Mouse (Mus musculus) limb, embryonic 15.5 days (tissue): ENCODE data around the gene Rfx5. TPM values are rescaled to one million over a fixed set of nuclear protein-coding genes. Genes with fewer than 3 reads are reported as not detected.
A peak's percentile ranks its signal among the peaks of the same experiment; 100 is the strongest.
"Not testable (repeated sequence)": the region's sequence is repeated elsewhere in the genome, so short reads cannot be mapped to it uniquely, and the experiment has no call there.

Experiments
- ATAC-seq: fragments of 200-750 bp; cut with Nextera tagmentation; 2 replicates; pipeline ENCODE4 v1.8.0; 2017; ENCODE audit warnings: low read depth, moderate TSS enrichment; ENCODE audit not compliant: insufficient number of reproducible peaks, low FRiP score, low TSS enrichment
- H3K27ac ChIP-seq: fragments of 300-500 bp; sonication (generic); 2 replicates; pipeline ENCODE4 v1.5.1; 2015; ENCODE audit warnings: moderate library complexity, mild to moderate bottlenecking, inconsistent platforms
- H3K27me3 ChIP-seq: fragments of 300-500 bp; sonication (generic); 2 replicates; pipeline ENCODE4 v1.6.1; 2015; ENCODE audit warnings: inconsistent platforms
- H3K36me3 ChIP-seq: fragments of 300-500 bp; sonication (generic); 2 replicates; pipeline ENCODE4 v1.6.1; 2015; ENCODE audit warnings: inconsistent platforms
- H3K4me1 ChIP-seq: fragments of 300-500 bp; sonication (generic); 2 replicates; pipeline ENCODE4 v1.6.1; 2015; ENCODE audit warnings: inconsistent platforms
- H3K4me2 ChIP-seq: fragments of 300-500 bp; sonication (generic); 2 replicates; pipeline ENCODE4 v1.6.1; 2015; ENCODE audit warnings: mild to moderate bottlenecking, inconsistent platforms
- H3K4me3 ChIP-seq: fragments of 300-500 bp; sonication (generic); 2 replicates; pipeline ENCODE4 v1.5.1; 2015; ENCODE audit warnings: mild to moderate bottlenecking, inconsistent platforms
- H3K9ac ChIP-seq: fragments of 300-500 bp; sonication (generic); 2 replicates; pipeline ENCODE4 v1.6.1; 2015; ENCODE audit warnings: inconsistent platforms
- H3K9me3 ChIP-seq: fragments of 300-500 bp; sonication (generic); 2 replicates; pipeline ENCODE4 v1.6.1; 2016; ENCODE audit warnings: inconsistent platforms
- WGBS: fragments of 180-500 bp; shearing (Covaris S2); methylation state at CpG from one replicate; pipeline ENCODE4 v1.1.7; 2015; 5-methylcytosine and 5-hydroxymethylcytosine counted together
- polyA plus RNA-seq: library from polyadenylated mRNA; unstranded; fragments of >200 nt; fragmentation: Nextera tagmentation; extraction: Ambion mirVana; gene quantifications from 2 replicates; pipeline ENCODE4 v1.2.1, GENCODE M21; 2015

The Rfx5 gene
- polyA plus RNA-seq = 8.0 and 8.2 TPM in 2 replicates

DNA sequence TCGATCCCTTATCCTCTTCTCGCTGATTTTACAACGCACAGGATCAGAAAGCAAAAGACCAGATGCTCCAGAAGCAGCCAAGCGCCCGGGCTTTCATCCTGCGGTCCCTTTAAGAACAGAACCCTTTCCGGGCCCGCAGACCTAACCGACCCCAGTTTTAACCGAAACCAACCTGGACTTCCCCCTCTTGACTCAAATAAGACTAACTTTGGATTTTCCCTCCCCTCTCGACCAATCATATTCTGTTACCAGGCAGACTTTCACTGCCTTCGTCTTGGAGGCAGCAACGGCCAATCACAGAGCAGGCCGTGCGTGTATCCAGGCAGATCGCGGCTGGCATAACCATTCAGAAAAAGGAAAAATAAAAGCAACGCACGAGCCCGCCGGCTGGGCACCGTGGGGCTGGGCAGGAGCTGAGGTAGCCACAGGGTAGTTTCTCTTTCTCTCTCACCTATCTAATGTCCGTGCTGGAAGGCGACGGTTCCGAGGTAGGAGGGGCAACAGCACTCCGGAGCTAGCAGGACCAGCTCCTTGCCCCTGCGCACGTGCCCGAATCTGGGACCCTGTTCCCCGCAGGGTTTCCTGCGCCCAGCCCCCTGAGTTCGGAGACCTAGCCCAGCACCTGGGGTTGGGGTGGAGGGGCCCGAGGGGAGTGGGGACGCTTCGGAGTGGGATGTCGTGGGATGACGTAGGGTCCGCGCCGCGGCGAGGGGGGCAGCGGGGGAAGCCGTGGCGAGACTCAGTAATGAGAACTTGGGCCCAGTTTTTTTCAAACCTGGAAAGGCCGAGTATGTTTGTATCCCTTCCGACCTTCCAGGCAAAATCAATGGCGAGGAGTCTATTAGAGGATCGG lies at the start of gene Rfx5:
Gene Rfx5 (plus strand): TSS at position 312 of the 853 bp plus-strand sequence.
- peak within 1 kb of the TSS; percentile 95 for H3K27ac ChIP-seq
- H3K36me3 ChIP-seq = peaks cover 36% of the 10 kb centered on the region
- peak within 1 kb of the TSS; percentile 84 for H3K4me3 ChIP-seq
- peak; percentile 98 for ATAC-seq
- H3K4me2 ChIP-seq = peak within 1 kb of the TSS; percentile 54
- no peaks in the 10 kb centered on the region for H3K9me3 ChIP-seq
- H3K4me1 ChIP-seq = peaks cover 18% of the 10 kb centered on the region
- WGBS = under 1% methylated on average over 50 of the region's 50 CpGs
- H3K9ac ChIP-seq = peak within 1 kb of the TSS; percentile 78
- no peaks in the 10 kb centered on the region for H3K27me3 ChIP-seq

- H3K4me2 ChIP-seq, H3K4me3 ChIP-seq, H3K9ac ChIP-seq, H3K27ac ChIP-seq, ATAC-seq, H3K36me3 ChIP-seq, H3K27me3 ChIP-seq, H3K4me1 ChIP-seq, H3K9me3 ChIP-seq: not testable (repeated sequence)
- WGBS = 60% methylated on average over 3 of the region's 3 CpGs
These were observed 49.1 kb upstream of the Rfx5 start for GRCm38 (mm10) chr3:94904759-94905158.

DNA sequence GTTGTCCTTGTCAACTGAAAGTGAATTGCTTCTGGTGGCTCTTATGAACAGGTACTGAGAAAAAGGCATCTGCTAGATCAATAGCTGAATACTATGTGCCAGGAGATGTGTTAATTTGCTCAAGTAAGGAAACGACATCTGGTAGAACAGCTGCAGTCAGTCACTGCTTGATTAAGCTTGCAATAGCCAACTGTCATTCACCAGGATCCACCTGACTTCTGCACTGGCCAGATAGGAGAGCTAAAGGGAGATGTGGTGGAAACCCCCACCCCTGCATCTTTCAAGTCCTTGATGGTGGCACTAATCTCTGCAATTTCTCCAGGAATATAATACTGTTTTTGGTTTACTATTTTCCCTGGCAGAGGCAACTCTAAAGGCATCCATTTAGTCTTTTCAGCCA lies 47.4 kb upstream of the Rfx5 start:
- H3K27me3 ChIP-seq = no peaks in the 10 kb centered on the region
- no peaks in the 10 kb centered on the region for H3K9me3 ChIP-seq
- H3K9ac ChIP-seq = no peak overlapping the region
- H3K4me1 ChIP-seq = no peaks in the 10 kb centered on the region
- no peak overlapping the region for H3K27ac ChIP-seq
- no peak overlapping the region for H3K4me3 ChIP-seq
- H3K36me3 ChIP-seq = no peaks in the 10 kb centered on the region
- H3K4me2 ChIP-seq = no peak overlapping the region
- no peak for ATAC-seq
- WGBS = 39% methylated on average over 1 of the region's 1 CpGs

DNA sequence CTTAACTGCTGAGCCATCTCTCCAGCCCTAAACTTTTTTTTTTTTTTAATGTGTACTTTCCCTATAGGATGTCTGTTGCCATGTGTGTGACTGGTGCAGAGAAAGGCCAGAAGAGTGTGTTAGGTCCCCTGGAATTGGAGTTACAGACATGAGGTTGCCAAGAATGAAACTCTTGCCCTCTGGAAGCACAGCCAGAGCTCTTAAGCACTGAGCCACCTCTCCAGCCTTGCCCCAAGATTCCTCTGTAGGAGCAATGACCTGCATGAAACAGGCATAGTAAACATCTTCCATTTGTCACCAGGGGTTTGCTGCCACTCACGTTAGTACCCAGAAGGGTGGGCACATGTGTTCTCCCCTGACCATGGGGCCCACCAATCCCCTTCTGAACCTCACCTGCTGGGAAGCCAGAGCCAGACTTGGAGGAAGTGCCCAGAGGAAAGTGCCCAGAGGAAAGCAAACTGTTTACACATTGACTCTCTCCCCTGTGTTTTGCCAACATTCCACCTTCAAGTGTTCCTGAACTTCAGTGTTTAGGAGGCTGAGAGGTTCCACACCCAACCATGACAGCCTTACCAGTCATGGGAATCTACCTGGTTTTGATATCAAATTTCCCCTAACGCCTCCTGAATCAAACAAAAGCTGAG lies 42.7 kb upstream of the Rfx5 start:
- ATAC-seq = no peak
- Histone ChIP-seq H3K9ac (no peak overlapping the region), H3K27ac (no peak overlapping the region), H3K4me2 (no peak overlapping the region), H3K4me1 (no peaks in the 10 kb centered on the region), H3K36me3 (no peaks in the 10 kb centered on the region), H3K27me3 (no peaks in the 10 kb centered on the region), H3K9me3 (no peaks in the 10 kb centered on the region), H3K4me3 (no peak overlapping the region)
- WGBS = 68% methylated on average over 2 of the region's 2 CpGs

GRCm38 (mm10) chr3:94913801-94914200 lies 40.1 kb upstream of the Rfx5 start:
- WGBS = 41% methylated on average over 5 of the region's 5 CpGs
- Histone ChIP-seq H3K9me3 (no peaks in the 10 kb centered on the region), H3K4me3 (no peak overlapping the region), H3K36me3 (no peaks in the 10 kb centered on the region), H3K9ac (no peak overlapping the region), H3K4me1 (no peaks in the 10 kb centered on the region), H3K4me2 (no peak overlapping the region), H3K27ac (no peak overlapping the region), H3K27me3 (no peaks in the 10 kb centered on the region)
- ATAC-seq = no peak

GRCm38 (mm10) chr3:94915903-94916741 lies 37.8 kb upstream of the Rfx5 start:
- Histone ChIP-seq H3K27ac (no peak overlapping the region), H3K4me2 (no peak overlapping the region), H3K4me3 (no peak overlapping the region), H3K9ac (no peak overlapping the region), H3K4me1 (0 out of 2 replicates have a peak, but pooled peaks cover 1% of the 10 kb centered on the region), H3K27me3 (no peaks in the 10 kb centered on the region), H3K9me3 (no peaks in the 10 kb centered on the region), H3K36me3 (no peaks in the 10 kb centered on the region)
- ATAC-seq = no peak
- WGBS = 58% methylated on average over 7 of the region's 7 CpGs

DNA sequence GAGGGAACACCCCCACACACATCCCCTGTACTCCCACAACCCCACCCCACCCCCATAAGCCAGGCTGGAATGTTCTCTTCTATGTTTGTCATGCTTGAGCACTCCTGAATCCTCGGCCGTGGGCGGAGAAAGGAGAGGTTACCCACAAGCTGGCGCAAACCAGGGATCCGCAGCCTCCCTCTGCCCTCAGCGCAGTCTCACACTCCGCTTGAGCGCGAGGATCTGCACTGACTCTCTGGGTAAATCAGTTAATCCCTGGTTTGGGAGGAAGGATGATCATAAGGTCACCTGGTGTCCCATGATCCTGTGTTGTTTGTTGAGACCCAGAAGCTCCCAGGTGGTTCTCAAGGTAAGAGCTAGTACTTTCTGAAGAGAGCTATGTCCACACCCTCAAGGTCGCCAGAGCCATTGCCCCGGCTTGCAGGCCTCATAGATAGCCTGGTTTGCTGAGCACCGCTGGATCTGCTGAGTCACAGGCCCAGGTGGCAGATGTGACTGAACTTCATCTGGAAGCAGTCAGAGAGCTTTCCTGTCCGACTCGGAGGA lies 36.0 kb upstream of the Rfx5 start:
- no peak overlapping the region for H3K27ac ChIP-seq
- H3K27me3 ChIP-seq = no peaks in the 10 kb centered on the region
- no peak overlapping the region for H3K4me2 ChIP-seq
- WGBS = 69% methylated on average over 14 of the region's 14 CpGs
- ATAC-seq = no peak
- H3K9me3 ChIP-seq = no peaks in the 10 kb centered on the region
- 0 out of 2 replicates have a peak, but pooled peaks cover 3% of the 10 kb centered on the region for H3K4me1 ChIP-seq
- no peaks in the 10 kb centered on the region for H3K36me3 ChIP-seq
- no peak overlapping the region for H3K9ac ChIP-seq
- H3K4me3 ChIP-seq = no peak overlapping the region

- Histone ChIP-seq H3K27ac (no peak overlapping the region), H3K9me3 (no peaks in the 10 kb centered on the region), H3K27me3 (no peaks in the 10 kb centered on the region), H3K9ac (no peak overlapping the region), H3K4me1 (0 out of 2 replicates have a peak, but pooled peaks cover 3% of the 10 kb centered on the region), H3K4me2 (no peak overlapping the region), H3K4me3 (no peak overlapping the region), H3K36me3 (no peaks in the 10 kb centered on the region)
- WGBS = 45% methylated on average over 4 of the region's 4 CpGs
- ATAC-seq = no peak
These were observed 35.0 kb upstream of the Rfx5 start for GRCm38 (mm10) chr3:94918845-94919244.

DNA sequence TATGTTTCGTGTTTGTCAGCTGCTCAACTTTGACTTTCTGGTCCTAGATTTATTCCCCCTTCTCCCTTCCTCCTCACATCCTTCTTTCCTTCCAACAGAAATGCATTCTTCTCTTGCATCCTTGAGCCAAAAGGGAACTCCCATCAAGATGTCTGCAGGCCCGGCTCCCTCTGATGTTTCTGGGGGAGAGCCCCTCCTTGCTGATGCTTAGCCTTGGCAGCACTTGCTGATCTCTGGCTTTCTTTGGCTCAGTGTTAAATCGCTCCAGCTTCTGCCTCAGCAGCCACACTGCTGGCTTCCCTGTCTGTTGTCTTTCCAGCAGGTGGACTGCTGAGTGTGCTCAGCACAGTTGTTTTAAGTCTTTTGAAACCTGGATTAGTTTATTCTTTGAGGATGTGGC lies 32.8 kb upstream of the Rfx5 start:
- 44% methylated on average over 3 of the region's 3 CpGs for WGBS

DNA sequence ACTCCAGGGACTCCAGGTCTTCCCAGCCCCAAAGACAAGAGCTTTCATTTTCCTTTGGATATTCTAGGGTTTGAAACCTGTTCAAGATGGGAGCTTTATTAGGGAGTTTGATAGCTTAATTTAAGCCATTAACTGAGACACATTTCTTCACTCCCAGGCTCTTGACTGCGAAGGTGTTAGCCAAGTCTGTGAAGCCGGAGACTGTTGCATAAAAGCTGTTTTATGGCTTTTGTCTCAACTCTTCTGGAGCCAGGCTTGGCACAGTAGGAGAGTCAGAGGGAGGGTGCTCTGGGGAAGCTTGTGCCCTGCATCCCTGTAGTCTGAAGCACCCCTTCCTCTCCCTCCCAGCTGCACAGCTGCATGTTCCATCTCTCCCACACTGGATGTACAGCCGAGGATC lies 31.5 kb upstream of the Rfx5 start:
- 12% methylated on average over 3 of the region's 3 CpGs for WGBS
- no peak overlapping the region for H3K4me3 ChIP-seq
- no peak for ATAC-seq

More for the DNA sequence above, 32.8 kb upstream of the Rfx5 start:
- H3K4me3 ChIP-seq = no peak overlapping the region
- ATAC-seq = no peak
- no peaks in the 10 kb centered on the region for H3K36me3 ChIP-seq
- H3K9me3 ChIP-seq = no peaks in the 10 kb centered on the region
- H3K27ac ChIP-seq = no peak overlapping the region
- 0 out of 2 replicates have a peak, but pooled peaks cover 3% of the 10 kb centered on the region for H3K4me1 ChIP-seq
- no peak overlapping the region for H3K9ac ChIP-seq
- no peak overlapping the region for H3K4me2 ChIP-seq
- no peaks in the 10 kb centered on the region for H3K27me3 ChIP-seq

GRCm38 (mm10) chr3:94924688-94925087 lies 29.2 kb upstream of the Rfx5 start:
- H3K27ac ChIP-seq = no peak overlapping the region
- WGBS = 41% methylated on average over 8 of the region's 8 CpGs

More for the DNA sequence above, 31.5 kb upstream of the Rfx5 start:
- no peaks in the 10 kb centered on the region for H3K36me3 ChIP-seq
- H3K27ac ChIP-seq = no peak overlapping the region
- no peak overlapping the region for H3K9ac ChIP-seq
- no peaks in the 10 kb centered on the region for H3K9me3 ChIP-seq
- H3K4me1 ChIP-seq = 0 out of 2 replicates have a peak, but pooled peaks cover 3% of the 10 kb centered on the region
- H3K27me3 ChIP-seq = no peaks in the 10 kb centered on the region
- H3K4me2 ChIP-seq = no peak overlapping the region

More at GRCm38 (mm10) chr3:94924688-94925087, 29.2 kb upstream of the Rfx5 start:
- Histone ChIP-seq H3K4me2 (no peak overlapping the region), H3K9ac (no peak overlapping the region), H3K9me3 (no peaks in the 10 kb centered on the region), H3K4me3 (no peak overlapping the region), H3K4me1 (0 out of 2 replicates have a peak, but pooled peaks cover 3% of the 10 kb centered on the region), H3K27me3 (no peaks in the 10 kb centered on the region), H3K36me3 (no peaks in the 10 kb centered on the region)
- ATAC-seq = no peak
